25 mouse cellular contexts compared by ENCODE assay signal in the genomic region with DNA sequence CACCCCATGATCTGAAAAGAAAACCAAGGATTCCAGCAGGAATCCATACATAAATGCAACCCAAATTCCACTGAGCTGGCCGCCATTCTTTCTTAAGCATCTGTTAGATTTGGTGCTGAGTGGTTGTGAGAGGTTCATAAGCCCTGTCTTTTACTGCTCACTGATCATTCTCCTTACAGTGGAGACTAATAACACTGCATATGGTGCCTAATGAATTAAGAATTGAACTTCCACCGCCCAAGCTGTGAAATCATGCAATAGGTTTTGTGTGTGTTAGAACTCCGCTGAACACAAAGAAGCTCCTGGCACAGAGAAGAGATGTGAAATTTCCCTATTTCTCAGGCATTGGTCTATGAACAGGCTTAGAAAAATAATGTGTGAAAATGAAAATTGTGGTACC.
DNase-seq lines count a peak whose midpoint lies in the region; ATAC-seq lines count a peak whose summit lies in the region.
"Had no signal": no experiment of that assay in that cellular context is flagged by ENCODE, and none has a peak within 500 bp of the region (broad histone marks: within the 10 kb centered on the region; RNA-seq: fewer than 3 reads in every experiment).

No protein-coding gene starts in this region.

- H3K36me3 ChIP-seq in forebrain, embryonic 13.5 days (ENCODE audit: poor library complexity, severe bottlenecking) = no peaks in the 10 kb centered on the region
- H3K36me3 ChIP-seq in forebrain, embryonic 12.5 days (replicated peaks) = no peaks in the 10 kb centered on the region
- no peaks in the 10 kb centered on the region for H3K36me3 ChIP-seq in midbrain, embryonic 11.5 days (ENCODE audit: control insufficient read depth, insufficient read depth, low read length)
- no peaks in the 10 kb centered on the region for H3K36me3 ChIP-seq in midbrain, embryonic 10.5 days
- H3K36me3 ChIP-seq in forebrain, embryonic 16.5 days (ENCODE audit: control insufficient read depth, insufficient read depth) = no peaks in the 10 kb centered on the region
- H3K36me3 ChIP-seq: embryonic facial prominence, embryonic 15.5 days; heart, embryonic 10.5 days; heart, embryonic 13.5 days had no signal

- peak; percentile 69 for ATAC-seq in forebrain, embryonic 13.5 days
- no peak for ATAC-seq in forebrain, embryonic 12.5 days (ENCODE audit: low FRiP score)
- ATAC-seq in midbrain, embryonic 11.5 days (ENCODE audit: low FRiP score) = no peak
- ATAC-seq in forebrain, embryonic 16.5 days = peak; percentile 79
- ATAC-seq: hindbrain, postnatal 0 days; inflammation-experienced regulatory T-cells, adult 6 months; intestine, embryonic 16.5 days had no signal

- no peak overlapping the region for H3K9ac ChIP-seq in forebrain, embryonic 13.5 days
- H3K9ac ChIP-seq in forebrain, embryonic 12.5 days = no peak overlapping the region
- H3K9ac ChIP-seq in midbrain, embryonic 11.5 days (ENCODE audit: low read length) = no peak overlapping the region
- no peak overlapping the region for H3K9ac ChIP-seq in forebrain, embryonic 16.5 days (replicated peaks; ENCODE audit: low read depth, low read length)
- H3K9ac ChIP-seq: embryonic facial prominence, embryonic 12.5 days; embryonic facial prominence, embryonic 15.5 days; heart, embryonic 13.5 days; hindbrain, embryonic 14.5 days had no signal

- DNase-seq in midbrain, embryonic 11.5 days (ENCODE audit: low spot score, missing footprints) = peak; percentile 67
- DNase-seq in midbrain, embryonic 10.5 days (ENCODE audit: low spot score) = no peak
- DNase-seq in spleen, postnatal 36 days (ENCODE audit: low spot score in 2 of 2) = no peak
- DNase-seq in left cerebral cortex, adult 18-20 months (ENCODE audit: low spot score in 2 of 2) = no peak
- DNase-seq: adrenal gland, adult 2 months; adrenal gland, postnatal 14 days; cerebellum, adult 18-20 months; cerebellum, adult 9-10 months; cerebellum, postnatal 14 days; gastrocnemius, postnatal 10 days; gastrocnemius, postnatal 36 days; heart, adult 2 months; heart, postnatal 14 days; heart, postnatal 4 days had no signal

- H3K4me3 ChIP-seq in forebrain, embryonic 13.5 days = no peak overlapping the region
- H3K4me3 ChIP-seq in forebrain, embryonic 12.5 days (replicated peaks) = no peak overlapping the region
- no peak overlapping the region for H3K4me3 ChIP-seq in midbrain, embryonic 11.5 days (ENCODE audit: low read depth, low read length)
- H3K4me3 ChIP-seq in midbrain, embryonic 10.5 days = no peak overlapping the region
- no peak overlapping the region for H3K4me3 ChIP-seq in forebrain, embryonic 16.5 days (replicated peaks; ENCODE audit: low read length)
- H3K4me3 ChIP-seq: embryonic facial prominence, embryonic 12.5 days; embryonic facial prominence, embryonic 15.5 days; heart, adult 2 months; heart, embryonic 10.5 days; heart, embryonic 13.5 days had no signal

- H3K4me1 ChIP-seq in forebrain, embryonic 13.5 days = peaks cover 26% of the 10 kb centered on the region
- peaks cover 12% of the 10 kb centered on the region for H3K4me1 ChIP-seq in forebrain, embryonic 12.5 days
- H3K4me1 ChIP-seq in midbrain, embryonic 11.5 days (ENCODE audit: control insufficient read depth, insufficient read depth, low read length) = peaks cover 9% of the 10 kb centered on the region
- H3K4me1 ChIP-seq in midbrain, embryonic 10.5 days = peaks cover 19% of the 10 kb centered on the region
- H3K4me1 ChIP-seq in forebrain, embryonic 16.5 days (replicated peaks; ENCODE audit: control insufficient read depth, insufficient read depth, low read length) = peaks cover 24% of the 10 kb centered on the region

- H3K27me3 ChIP-seq in forebrain, embryonic 13.5 days = no peaks in the 10 kb centered on the region
- no peaks in the 10 kb centered on the region for H3K27me3 ChIP-seq in forebrain, embryonic 12.5 days
- H3K27me3 ChIP-seq in midbrain, embryonic 11.5 days (ENCODE audit: control insufficient read depth, insufficient read depth, low read length) = no peaks in the 10 kb centered on the region
- H3K27me3 ChIP-seq in midbrain, embryonic 10.5 days (ENCODE audit: low read depth, poor library complexity, severe bottlenecking) = peaks cover 3% of the 10 kb centered on the region; the same call in 1 of the 2 replicates
- H3K27me3 ChIP-seq in forebrain, embryonic 16.5 days (replicated peaks; ENCODE audit: control insufficient read depth, insufficient read depth, low read length) = no peaks in the 10 kb centered on the region
- H3K27me3 ChIP-seq: embryonic facial prominence, embryonic 12.5 days; embryonic facial prominence, embryonic 15.5 days; heart, embryonic 13.5 days had no signal

- H3K9me3 ChIP-seq in forebrain, embryonic 13.5 days (replicated peaks) = no peaks in the 10 kb centered on the region
- H3K9me3 ChIP-seq in forebrain, embryonic 12.5 days = no peaks in the 10 kb centered on the region
- no peaks in the 10 kb centered on the region for H3K9me3 ChIP-seq in midbrain, embryonic 11.5 days (ENCODE audit: control insufficient read depth, low read length)
- no peaks in the 10 kb centered on the region for H3K9me3 ChIP-seq in midbrain, embryonic 10.5 days (replicated peaks)
- no peaks in the 10 kb centered on the region for H3K9me3 ChIP-seq in forebrain, embryonic 16.5 days (ENCODE audit: control insufficient read depth, low read length)
- H3K9me3 ChIP-seq: embryonic facial prominence, embryonic 12.5 days; embryonic facial prominence, embryonic 15.5 days; heart, embryonic 10.5 days; heart, embryonic 13.5 days had no signal

- H3K27ac ChIP-seq in forebrain, embryonic 13.5 days = 0 out of 2 replicates have a peak overlapping the region, but pooled peaks have one; percentile 31
- no peak overlapping the region for H3K27ac ChIP-seq in forebrain, embryonic 12.5 days
- H3K27ac ChIP-seq in midbrain, embryonic 11.5 days (ENCODE audit: low read depth, low read length) = no peak overlapping the region
- H3K27ac ChIP-seq in midbrain, embryonic 10.5 days (replicated peaks) = no peak overlapping the region
- peak overlapping the region; percentile 19 for H3K27ac ChIP-seq in forebrain, embryonic 16.5 days (ENCODE audit: low read length)
- H3K27ac ChIP-seq: embryonic facial prominence, embryonic 12.5 days; embryonic facial prominence, embryonic 15.5 days; heart, adult 2 months; heart, embryonic 10.5 days; heart, embryonic 13.5 days; hindbrain, embryonic 14.5 days; hindbrain, postnatal 0 days had no signal

- H3K4me2 ChIP-seq in forebrain, embryonic 13.5 days = no peak overlapping the region
- H3K4me2 ChIP-seq in forebrain, embryonic 12.5 days = no peak overlapping the region
- H3K4me2 ChIP-seq in midbrain, embryonic 11.5 days = no peak overlapping the region
- no peak overlapping the region for H3K4me2 ChIP-seq in forebrain, embryonic 16.5 days (ENCODE audit: low read length)
- H3K4me2 ChIP-seq: embryonic facial prominence, embryonic 12.5 days; embryonic facial prominence, embryonic 15.5 days; heart, embryonic 13.5 days; hindbrain, embryonic 14.5 days had no signal

- 66% methylated on average over 3 of the region's 3 CpGs for WGBS in forebrain, embryonic 13.5 days
- 81% methylated on average over 3 of the region's 3 CpGs for WGBS in forebrain, embryonic 12.5 days
- 92% methylated on average over 3 of the region's 3 CpGs for WGBS in midbrain, embryonic 11.5 days
- WGBS in midbrain, embryonic 10.5 days = 91% methylated on average over 3 of the region's 3 CpGs
- WGBS in forebrain, embryonic 16.5 days = 40% methylated on average over 3 of the region's 3 CpGs

Comparison
In these comparisons a context has a peak if more than half of its experiments do, and no peak if none do; other contexts are left out.
1. ATAC-seq: peak in forebrain, embryonic 13.5 days (single experiment) and forebrain, embryonic 16.5 days (single experiment); none in forebrain, embryonic 12.5 days (single experiment) and midbrain, embryonic 11.5 days (single experiment).
2. H3K27ac ChIP-seq: peak in forebrain, embryonic 13.5 days (single experiment) and forebrain, embryonic 16.5 days (single experiment); none in forebrain, embryonic 12.5 days (single experiment), midbrain, embryonic 11.5 days (single experiment) and midbrain, embryonic 10.5 days (single experiment).